Mouse (Mus musculus) embryonic facial prominence, embryonic 11.5 days (tissue): Measurements from ENCODE around the gene P2ry2. TPM values are rescaled to one million over a fixed set of nuclear protein-coding genes. Genes with fewer than 3 reads are reported as not detected.

Source experiments
- ATAC-seq: fragments of 200-750 bp; cut with Nextera tagmentation; replicated peaks from 2 replicates; pipeline ENCODE4 v1.8.0; 2017; ENCODE audit warnings: low read depth; ENCODE audit not compliant: insufficient number of reproducible peaks, low FRiP score, low TSS enrichment
- DNase-seq: peaks from one replicate; pipeline ENCODE4 v3.0.0-alpha.2; 2015; ENCODE audit warnings: low spot score
- H3K27ac ChIP-seq: fragments of 300-500 bp; sonication (generic); replicated peaks from 2 replicates; pipeline ENCODE4 v1.5.1; 2014; ENCODE audit warnings: mild to moderate bottlenecking, low read depth, low read length, control low read depth
- H3K27me3 ChIP-seq: fragments of 300-500 bp; sonication (generic); 2 replicates; pipeline ENCODE4 v1.6.1; 2014; ENCODE audit warnings: mild to moderate bottlenecking, low read length, moderate library complexity, mixed read lengths; ENCODE audit not compliant: control insufficient read depth, insufficient read depth
- H3K36me3 ChIP-seq: fragments of 300-500 bp; sonication (generic); replicated peaks from 2 replicates; pipeline ENCODE4 v1.6.1; 2014; ENCODE audit warnings: low read depth, mild to moderate bottlenecking, low read length, moderate library complexity, mixed read lengths; ENCODE audit not compliant: control insufficient read depth, insufficient read depth
- H3K4me1 ChIP-seq: fragments of 300-500 bp; sonication (generic); 2 replicates; pipeline ENCODE4 v1.6.1; 2014; ENCODE audit warnings: low read length, mixed read lengths; ENCODE audit not compliant: control insufficient read depth, insufficient read depth
- H3K4me2 ChIP-seq: fragments of 300-500 bp; sonication (generic); 2 replicates; pipeline ENCODE4 v1.6.1; 2014; ENCODE audit warnings: low read depth, mild to moderate bottlenecking, control low read depth, low read length, moderate library complexity
- H3K4me3 ChIP-seq: fragments of 300-500 bp; sonication (generic); 2 replicates; pipeline ENCODE4 v1.5.1; 2014; ENCODE audit warnings: low read depth, low read length, control low read depth
- H3K9ac ChIP-seq: fragments of 300-500 bp; sonication (generic); replicated peaks from 2 replicates; pipeline ENCODE4 v1.6.1; 2014; ENCODE audit warnings: mild to moderate bottlenecking, control low read depth, low read length
- H3K9me3 ChIP-seq: fragments of 300-500 bp; sonication (generic); replicated peaks from 2 replicates; pipeline ENCODE4 v1.6.1; 2016; ENCODE audit warnings: mild to moderate bottlenecking, low read length, inconsistent platforms, mixed read lengths; ENCODE audit not compliant: control insufficient read depth
- WGBS: fragments of 180-500 bp; shearing (Covaris S2); extraction: QIAGEN DNeasy Blood & Tissue Kit; methylation state at CpG from one replicate; pipeline ENCODE4 v1.1.7; 2014; 5-methylcytosine and 5-hydroxymethylcytosine counted together
- polyA plus RNA-seq: library from polyadenylated mRNA; unstranded; fragments of >200 nt; fragmentation: Nextera tagmentation; extraction: Ambion mirVana; gene quantifications from 2 replicates; pipeline ENCODE4 v1.2.1, GENCODE M21; 2014

Gene P2ry2
- polyA plus RNA-seq, 1 experiment from 2014 or later, result 0.46 TPM

- no peaks in the 10 kb centered on the region for H3K36me3 ChIP-seq
- H3K9ac ChIP-seq, result no peak overlapping the region
- H3K4me1 ChIP-seq, result no peaks in the 10 kb centered on the region
- no peak overlapping the region for H3K27ac ChIP-seq
- no peak overlapping the region for H3K4me2 ChIP-seq
- H3K9me3 ChIP-seq, result no peaks in the 10 kb centered on the region
- DNase-seq, result no peak
- 76% methylated on average over 7 of the region's 7 CpGs for WGBS
- no peak overlapping the region for H3K4me3 ChIP-seq
- no peaks in the 10 kb centered on the region for H3K27me3 ChIP-seq
- ATAC-seq, result no peak
Observed at GRCm38 (mm10) chr7:100961146-100961545, 51.5 kb downstream of the P2ry2 start.

GRCm38 (mm10) chr7:100960462-100960861 is 52.2 kb downstream of the P2ry2 start:
- 63% methylated on average over 2 of the region's 2 CpGs for WGBS

GRCm38 (mm10) chr7:100958426-100958825 is 54.2 kb downstream of the P2ry2 start:
- ATAC-seq, result no peak
- Histone ChIP-seq H3K9me3 (no peaks in the 10 kb centered on the region), H3K27me3 (no peaks in the 10 kb centered on the region), H3K4me3 (no peak overlapping the region), H3K4me1 (no peaks in the 10 kb centered on the region), H3K4me2 (no peak overlapping the region), H3K36me3 (no peaks in the 10 kb centered on the region), H3K27ac (no peak overlapping the region), H3K9ac (no peak overlapping the region)
- WGBS, result 100% methylated on average over 2 of the region's 2 CpGs
- DNase-seq, result peak; percentile 49

More at GRCm38 (mm10) chr7:100960462-100960861, 52.2 kb downstream of the P2ry2 start:
- DNase-seq (no peak), ATAC-seq (no peak)
- Histone ChIP-seq H3K9me3 (no peaks in the 10 kb centered on the region), H3K4me2 (no peak overlapping the region), H3K27ac (no peak overlapping the region), H3K4me1 (no peaks in the 10 kb centered on the region), H3K4me3 (no peak overlapping the region), H3K27me3 (no peaks in the 10 kb centered on the region), H3K36me3 (no peaks in the 10 kb centered on the region), H3K9ac (no peak overlapping the region)

DNA sequence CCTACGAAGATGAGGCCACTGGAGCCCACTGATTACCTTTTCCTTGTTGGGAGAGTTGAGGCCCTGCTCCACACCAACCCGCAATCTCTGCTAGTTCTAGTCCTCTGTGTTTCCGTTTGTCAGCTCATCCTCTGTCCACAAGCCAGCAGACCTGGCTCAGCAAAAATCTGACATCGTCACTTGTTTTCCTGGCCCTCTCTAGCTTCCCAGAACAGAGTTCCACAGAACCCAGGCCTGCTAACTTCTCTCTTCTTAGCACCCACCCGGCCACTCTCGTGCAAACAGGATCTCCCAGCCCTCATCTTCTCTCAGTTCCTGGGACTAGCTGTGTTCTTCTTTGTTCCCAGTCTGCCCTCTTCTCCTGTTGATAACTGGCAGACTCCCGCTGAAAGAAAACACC is 60.0 kb downstream of the P2ry2 start:
- Histone ChIP-seq H3K4me1 (no peaks in the 10 kb centered on the region), H3K27me3 (no peaks in the 10 kb centered on the region), H3K4me2 (no peak overlapping the region), H3K36me3 (no peaks in the 10 kb centered on the region), H3K27ac (no peak overlapping the region), H3K9ac (no peak overlapping the region), H3K9me3 (no peaks in the 10 kb centered on the region), H3K4me3 (no peak overlapping the region)
- ATAC-seq (no peak), DNase-seq (no peak)
- whole genome bisulfite sequencing, result 85% methylated on average over 7 of the region's 7 CpGs

DNA sequence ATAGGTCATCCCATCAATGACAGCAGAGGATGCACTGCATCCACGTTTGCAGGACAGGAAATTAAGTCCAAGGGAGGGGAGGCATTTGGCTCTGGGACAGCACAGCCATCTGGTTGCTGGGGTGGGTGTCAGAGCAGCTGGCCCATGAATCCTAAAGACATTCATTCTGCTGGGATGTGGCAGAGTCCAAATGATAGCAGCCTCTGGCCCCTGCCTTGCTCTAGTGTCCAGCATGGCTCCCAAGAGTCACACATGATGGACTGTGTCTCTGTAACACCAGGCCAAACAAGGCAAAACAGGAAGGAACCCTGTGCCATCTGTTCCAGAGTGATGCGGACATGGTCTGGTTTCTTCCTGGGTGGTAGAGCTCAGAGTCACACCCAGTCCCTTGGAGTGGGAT is 60.8 kb downstream of the P2ry2 start:
- no peak overlapping the region for H3K4me3 ChIP-seq
- no peak overlapping the region for H3K27ac ChIP-seq
- H3K4me2 ChIP-seq, result no peak overlapping the region
- no peaks in the 10 kb centered on the region for H3K27me3 ChIP-seq
- H3K9me3 ChIP-seq, result no peaks in the 10 kb centered on the region
- 60% methylated on average over 2 of the region's 2 CpGs for WGBS
- ATAC-seq, result no peak
- H3K9ac ChIP-seq, result no peak overlapping the region
- no peaks in the 10 kb centered on the region for H3K36me3 ChIP-seq
- no peak for DNase-seq
- no peaks in the 10 kb centered on the region for H3K4me1 ChIP-seq

GRCm38 (mm10) chr7:100950481-100951010 is 62.1 kb downstream of the P2ry2 start:
- H3K9ac ChIP-seq, result no peak overlapping the region
- WGBS, result 42% methylated on average over 12 of the region's 12 CpGs
- H3K4me2 ChIP-seq, result no peak overlapping the region
- no peak overlapping the region for H3K4me3 ChIP-seq
- no peaks in the 10 kb centered on the region for H3K9me3 ChIP-seq
- ATAC-seq, result no peak; the same call in 1 of the 2 replicates
- no peaks in the 10 kb centered on the region for H3K36me3 ChIP-seq
- no peaks in the 10 kb centered on the region for H3K4me1 ChIP-seq
- 0 out of 2 replicates have a peak overlapping the region, but pooled peaks have one; percentile 47 for H3K27ac ChIP-seq
- no peak for DNase-seq
- H3K27me3 ChIP-seq, result no peaks in the 10 kb centered on the region

- Histone ChIP-seq H3K27ac (0 out of 2 replicates have a peak overlapping the region, but pooled peaks have one; percentile 47), H3K4me3 (no peak overlapping the region)
Observed at GRCm38 (mm10) chr7:100950031-100950430, 62.6 kb downstream of the P2ry2 start.

More at GRCm38 (mm10) chr7:100950031-100950430, 62.6 kb downstream of the P2ry2 start:
- H3K27me3 ChIP-seq, result no peaks in the 10 kb centered on the region
- no peaks in the 10 kb centered on the region for H3K9me3 ChIP-seq
- no peak overlapping the region for H3K4me2 ChIP-seq
- H3K4me1 ChIP-seq, result no peaks in the 10 kb centered on the region
- 64% methylated on average over 5 of the region's 5 CpGs for WGBS
- ATAC-seq (no peak), DNase-seq (no peak)
- no peak overlapping the region for H3K9ac ChIP-seq
- no peaks in the 10 kb centered on the region for H3K36me3 ChIP-seq
